Mouse (Mus musculus) embryonic facial prominence, embryonic 12.5 days (tissue): Measurements from ENCODE around the gene Gm8138. TPM values are rescaled to one million over a fixed set of nuclear protein-coding genes. Genes with fewer than 3 reads are reported as not detected.
"Not testable (repeated sequence)": the region's sequence is repeated elsewhere in the genome, so short reads cannot be mapped to it uniquely, and the experiment has no call there.

Experiments
- ATAC-seq: fragments of 200-750 bp; cut with Nextera tagmentation; 2 replicates; pipeline ENCODE4 v1.8.0; 2017; ENCODE audit not compliant: insufficient number of reproducible peaks, insufficient read depth, low FRiP score, low TSS enrichment
- H3K27ac ChIP-seq: fragments of 300-500 bp; sonication (generic); 2 replicates; pipeline ENCODE4 v1.5.1; 2016; ENCODE audit warnings: mild to moderate bottlenecking
- H3K27me3 ChIP-seq: fragments of 300-500 bp; sonication (generic); 2 replicates; pipeline ENCODE4 v1.6.1; 2016; ENCODE audit warnings: mild to moderate bottlenecking, moderate library complexity
- H3K36me3 ChIP-seq: fragments of 300-500 bp; sonication (generic); 2 replicates; pipeline ENCODE4 v1.6.1; 2016; ENCODE audit warnings: mild to moderate bottlenecking
- H3K4me1 ChIP-seq: fragments of 300-500 bp; sonication (generic); 2 replicates; pipeline ENCODE4 v1.6.1; 2016
- H3K4me2 ChIP-seq: fragments of 300-500 bp; sonication (generic); replicated peaks from 2 replicates; pipeline ENCODE4 v1.6.1; 2016; ENCODE audit warnings: mild to moderate bottlenecking, moderate library complexity
- H3K4me3 ChIP-seq: fragments of 300-500 bp; sonication (generic); 2 replicates; pipeline ENCODE4 v1.5.1; 2016; ENCODE audit warnings: mild to moderate bottlenecking
- H3K9ac ChIP-seq: fragments of 300-500 bp; sonication (generic); 2 replicates; pipeline ENCODE4 v1.6.1; 2016; ENCODE audit warnings: mild to moderate bottlenecking, moderate library complexity
- H3K9me3 ChIP-seq: fragments of 300-500 bp; sonication (generic); 2 replicates; pipeline ENCODE4 v1.6.1; 2016; ENCODE audit warnings: mild to moderate bottlenecking, moderate library complexity
- WGBS: fragments of 180-500 bp; shearing (Covaris S2); methylation state at CpG from one replicate; pipeline ENCODE4 v1.1.7; 2016; 5-methylcytosine and 5-hydroxymethylcytosine counted together
- polyA plus RNA-seq: library from polyadenylated mRNA; unstranded; fragments of >200 nt; fragmentation: Nextera tagmentation; extraction: Ambion mirVana; gene quantifications from 2 replicates; pipeline ENCODE4 v1.2.1, GENCODE M21; 2016

Gene Gm8138
- not detected in 2 replicates for polyA plus RNA-seq

- H3K27ac ChIP-seq, H3K4me1 ChIP-seq, H3K9ac ChIP-seq, ATAC-seq, H3K36me3 ChIP-seq, H3K27me3 ChIP-seq, H3K4me3 ChIP-seq, H3K4me2 ChIP-seq, H3K9me3 ChIP-seq: not testable (repeated sequence)
- WGBS = no CpG with 5 or more reads among the region's 3 CpGs
Measured at GRCm38 (mm10) chr14:43416250-43416649, at the start of gene Gm8138. TSS of gene Gm8138 (minus strand) at chr14:43416350.

GRCm38 (mm10) chr14:43361713-43362112 lies 54.4 kb downstream of the Gm8138 start:
- H3K27ac ChIP-seq, ATAC-seq, H3K9ac ChIP-seq, H3K4me2 ChIP-seq, H3K27me3 ChIP-seq, H3K9me3 ChIP-seq, H3K4me3 ChIP-seq, H3K4me1 ChIP-seq, H3K36me3 ChIP-seq: not testable (repeated sequence)
- WGBS = 85% methylated on average over 11 of the region's 11 CpGs

Other genes starting within 250 kb of the Gm8138 start
- gene Gm7233, start 236.5 kb downstream of the Gm8138 start, polyA plus RNA-seq = not detected in 2 replicates
- gene Gm8122, start 181.0 kb downstream of the Gm8138 start, polyA plus RNA-seq = not detected in 2 replicates
- gene Gm8126, start 157.7 kb downstream of the Gm8138 start, polyA plus RNA-seq = not detected in 2 replicates
- not detected in 2 replicates for gene Gm9732, start 141.3 kb downstream of the Gm8138 start, polyA plus RNA-seq
- gene Gm8127, start 122.5 kb downstream of the Gm8138 start, polyA plus RNA-seq = not detected in 2 replicates
- not detected in 2 replicates for gene 1700001F09Rik, start 68.5 kb downstream of the Gm8138 start, polyA plus RNA-seq
- gene Gm5799, start 127.2 kb upstream of the Gm8138 start, polyA plus RNA-seq = not detected in 2 replicates
- gene Gm17654, start 162.8 kb upstream of the Gm8138 start, polyA plus RNA-seq = not detected in 2 replicates
- not detected in 2 replicates for gene Gm10375, start 191.7 kb upstream of the Gm8138 start, polyA plus RNA-seq